Mouse (Mus musculus): Measurements from ENCODE around the gene Wnk4. TPM values are rescaled to one million over a fixed set of nuclear protein-coding genes. Genes with fewer than 3 reads are reported as not detected.
A peak's percentile ranks its signal among the peaks of the same experiment; 100 is the strongest.

The Wnk4 gene
- polyA plus RNA-seq, 2 experiments from 2014 or later = 0.58 to 1.0 TPM

DNA sequence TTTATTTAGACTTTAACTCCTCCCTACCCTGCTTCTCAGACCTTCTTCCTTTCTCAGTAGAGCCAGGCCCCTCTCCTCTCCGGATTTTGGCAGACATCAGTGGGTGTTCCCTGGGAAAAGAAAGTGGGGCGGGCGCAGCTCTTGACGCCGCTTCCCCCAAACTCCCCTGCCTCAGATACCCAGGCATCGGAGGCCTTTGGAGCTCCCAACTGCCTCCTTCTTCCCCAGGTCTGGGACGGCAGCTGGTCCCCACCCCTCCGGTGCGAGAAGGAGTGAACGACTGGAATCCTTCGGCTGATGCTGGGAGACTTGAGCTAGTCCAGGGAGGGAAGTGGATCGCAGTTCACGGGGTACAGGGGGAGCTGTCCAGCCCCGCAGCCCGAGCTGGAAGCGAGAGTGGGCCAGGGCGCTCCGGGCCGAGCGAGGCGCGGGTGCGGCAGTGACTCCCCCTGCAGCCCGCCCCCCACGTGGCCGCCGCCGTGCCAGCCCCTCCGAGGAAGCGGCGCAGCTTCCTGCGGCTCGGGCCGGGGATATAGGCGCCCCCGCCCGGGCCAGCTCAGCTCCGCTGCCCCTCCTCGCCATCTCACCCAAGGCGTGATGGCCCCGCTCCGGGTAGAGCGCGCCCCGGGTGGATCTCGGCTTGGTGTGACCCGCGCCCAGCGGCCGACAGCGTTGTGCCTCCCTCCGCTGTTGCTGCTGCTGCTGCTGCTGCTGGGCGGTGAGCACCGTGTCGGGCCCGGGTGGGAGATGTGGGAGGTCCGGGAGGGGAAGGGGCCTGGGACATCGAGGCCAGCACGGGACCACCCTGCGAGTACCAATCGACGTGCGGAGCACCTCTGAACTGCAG is 14.3 kb upstream of the Wnk4 start, which contains the start of gene Ramp2:
Gene Ramp2, plus strand, starts transcription at position 174 of the 847 bp plus-strand sequence.
- no peak for ATAC-seq

DNA sequence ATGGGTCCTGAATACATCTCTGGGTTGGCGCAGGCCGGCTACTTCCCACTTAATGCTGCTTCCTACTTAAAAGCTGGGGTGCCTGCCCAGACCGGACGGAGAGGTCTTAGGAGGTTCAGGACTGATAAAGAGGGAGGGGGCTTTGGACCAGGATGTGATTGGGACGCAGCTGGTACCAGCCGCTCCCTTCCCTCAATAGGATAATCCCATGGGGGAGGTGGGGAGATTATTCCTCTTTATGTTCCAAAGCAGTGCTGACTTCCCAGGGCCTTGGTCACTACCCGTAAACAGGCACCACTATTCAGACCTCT is 13.7 kb upstream of the Wnk4 start:
- ATAC-seq = no peak

DNA sequence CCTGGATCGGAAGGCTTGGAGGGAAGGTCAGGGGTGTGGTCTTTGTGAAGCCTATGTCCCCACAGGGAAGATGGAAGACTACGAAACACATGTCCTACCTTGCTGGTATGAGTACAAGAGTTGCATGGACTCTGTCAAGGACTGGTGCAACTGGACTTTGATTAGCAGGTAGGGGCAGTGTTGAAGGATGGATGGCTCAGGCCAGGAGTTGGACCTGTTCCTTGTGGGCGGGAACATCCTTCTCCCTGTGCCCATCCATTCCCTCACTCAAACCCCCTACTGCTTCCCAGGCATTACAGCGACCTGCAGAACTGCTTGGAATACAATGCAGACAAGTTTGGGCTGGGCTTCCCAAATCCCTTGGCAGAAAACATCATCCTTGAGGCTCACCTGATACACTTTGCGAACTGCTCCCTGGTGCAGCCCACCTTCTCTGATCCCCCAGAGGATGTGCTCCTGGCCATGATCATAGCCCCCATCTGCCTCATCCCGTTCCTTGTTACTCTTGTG is 12.8 kb upstream of the Wnk4 start:
- no peak for ATAC-seq

DNA sequence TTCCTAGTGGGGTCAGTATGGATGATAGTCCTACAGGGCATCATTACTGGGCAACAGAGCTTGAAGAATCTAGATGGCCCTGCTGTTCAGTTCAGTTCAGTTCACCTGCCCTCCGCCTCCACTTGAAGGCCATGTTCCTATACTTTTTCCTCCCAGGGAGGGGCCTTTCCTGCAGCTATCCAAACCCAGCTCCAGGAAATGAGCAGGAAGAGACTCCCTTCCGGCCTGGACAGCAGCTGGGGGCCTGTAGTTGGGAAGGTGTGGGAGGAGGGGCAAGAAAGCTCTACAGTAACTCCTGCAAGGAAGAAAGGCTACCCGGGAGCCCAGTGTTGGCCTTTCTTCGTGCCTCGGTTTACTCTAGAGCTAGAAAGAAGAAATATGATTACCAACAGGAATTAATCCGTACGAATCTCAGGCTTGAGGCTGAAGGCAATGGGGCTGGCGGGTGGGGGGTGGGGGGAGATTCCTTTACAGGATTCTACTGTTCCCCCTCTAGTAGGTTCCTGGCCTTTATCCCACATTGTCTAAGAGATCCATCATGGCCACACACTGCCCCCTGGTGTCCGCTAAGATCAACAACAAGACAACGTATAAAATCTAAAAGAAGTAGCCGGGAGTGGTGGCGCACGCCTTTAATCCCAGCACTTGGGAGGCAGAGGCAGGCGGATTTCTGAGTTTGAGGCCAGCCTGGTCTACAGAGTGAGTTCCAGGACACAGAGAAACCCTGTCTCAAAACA is 11.9 kb upstream of the Wnk4 start:
- no peak for ATAC-seq

DNA sequence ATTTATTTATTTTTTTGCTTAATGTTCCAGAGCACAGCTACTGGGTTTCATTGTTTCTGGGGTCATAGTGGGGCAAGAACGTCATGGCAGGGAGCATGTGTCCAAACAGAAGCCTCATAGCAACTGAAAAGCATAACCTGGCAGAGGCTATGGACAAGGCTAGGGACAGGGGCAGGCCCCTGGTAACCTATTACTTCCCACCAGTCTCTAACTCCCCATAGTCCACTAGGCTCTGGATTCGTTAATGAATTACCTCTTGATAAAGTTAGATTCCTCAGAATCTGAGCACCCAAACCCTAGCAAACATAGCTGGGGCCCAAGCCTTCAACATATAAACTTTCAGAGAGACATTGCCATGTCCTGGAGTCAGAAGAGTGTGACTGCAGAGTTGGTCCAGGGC is 9.3 kb upstream of the Wnk4 start:
- ATAC-seq = no peak

DNA sequence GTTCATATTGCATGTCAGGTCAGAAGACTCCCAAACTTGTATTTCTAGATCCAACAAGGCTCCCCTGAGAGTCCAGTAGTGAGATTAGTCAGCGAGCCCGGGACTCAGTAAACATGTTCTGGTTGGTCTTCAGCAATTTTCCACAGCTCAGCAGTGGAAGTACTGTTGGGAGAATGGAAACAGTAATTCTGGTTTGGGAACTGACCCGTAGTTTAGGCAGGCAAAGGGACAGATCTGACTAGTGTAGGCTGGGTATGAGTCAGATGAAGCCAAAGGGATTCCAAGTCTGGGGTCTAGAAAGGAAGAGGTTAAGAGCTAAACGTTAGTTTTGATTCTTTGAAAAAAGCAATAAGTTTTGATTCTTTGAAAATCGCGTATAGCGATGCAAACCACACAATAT is 7.4 kb upstream of the Wnk4 start:
- peak; percentile 30 for ATAC-seq

DNA sequence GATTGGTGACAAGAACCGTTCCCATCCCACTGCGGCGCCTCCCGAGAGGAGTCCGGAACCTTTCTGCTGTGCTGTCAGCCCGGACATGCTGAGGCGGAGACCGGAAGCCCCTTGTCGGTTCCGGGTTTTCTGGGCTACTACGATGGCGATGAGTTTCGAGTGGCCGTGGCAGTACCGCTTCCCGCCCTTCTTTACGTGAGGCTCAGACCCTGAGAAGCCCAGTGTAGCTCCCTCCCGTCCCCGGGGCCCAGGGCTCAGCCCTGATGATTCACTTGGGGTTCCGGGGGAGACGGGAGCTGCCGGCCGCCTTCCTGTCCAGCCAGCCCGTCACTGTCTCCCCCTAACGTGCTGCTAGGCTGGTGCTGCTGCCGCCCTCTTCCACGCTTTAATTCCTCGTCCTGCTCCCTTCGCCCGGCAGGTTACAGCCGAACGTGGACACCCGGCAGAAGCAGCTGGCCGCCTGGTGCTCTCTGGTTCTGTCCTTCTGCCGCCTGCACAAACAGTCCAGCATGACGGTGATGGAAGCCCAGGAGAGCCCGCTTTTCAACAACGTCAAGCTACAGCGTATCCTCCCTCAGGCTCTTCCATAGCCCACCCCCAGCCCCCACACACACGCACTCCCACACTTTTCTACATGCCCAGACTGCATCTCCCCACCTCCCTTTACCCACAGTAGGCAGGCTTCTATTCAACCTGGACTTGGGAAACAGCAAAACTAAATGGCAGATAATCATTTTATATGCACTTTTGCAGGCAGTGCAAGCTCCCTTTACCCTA is 6.6 kb upstream of the Wnk4 start, which contains the start of gene Vps25:
Gene Vps25, plus strand, starts transcription at position 95 of the 777 bp plus-strand sequence.
- peak; percentile 92 for ATAC-seq

DNA sequence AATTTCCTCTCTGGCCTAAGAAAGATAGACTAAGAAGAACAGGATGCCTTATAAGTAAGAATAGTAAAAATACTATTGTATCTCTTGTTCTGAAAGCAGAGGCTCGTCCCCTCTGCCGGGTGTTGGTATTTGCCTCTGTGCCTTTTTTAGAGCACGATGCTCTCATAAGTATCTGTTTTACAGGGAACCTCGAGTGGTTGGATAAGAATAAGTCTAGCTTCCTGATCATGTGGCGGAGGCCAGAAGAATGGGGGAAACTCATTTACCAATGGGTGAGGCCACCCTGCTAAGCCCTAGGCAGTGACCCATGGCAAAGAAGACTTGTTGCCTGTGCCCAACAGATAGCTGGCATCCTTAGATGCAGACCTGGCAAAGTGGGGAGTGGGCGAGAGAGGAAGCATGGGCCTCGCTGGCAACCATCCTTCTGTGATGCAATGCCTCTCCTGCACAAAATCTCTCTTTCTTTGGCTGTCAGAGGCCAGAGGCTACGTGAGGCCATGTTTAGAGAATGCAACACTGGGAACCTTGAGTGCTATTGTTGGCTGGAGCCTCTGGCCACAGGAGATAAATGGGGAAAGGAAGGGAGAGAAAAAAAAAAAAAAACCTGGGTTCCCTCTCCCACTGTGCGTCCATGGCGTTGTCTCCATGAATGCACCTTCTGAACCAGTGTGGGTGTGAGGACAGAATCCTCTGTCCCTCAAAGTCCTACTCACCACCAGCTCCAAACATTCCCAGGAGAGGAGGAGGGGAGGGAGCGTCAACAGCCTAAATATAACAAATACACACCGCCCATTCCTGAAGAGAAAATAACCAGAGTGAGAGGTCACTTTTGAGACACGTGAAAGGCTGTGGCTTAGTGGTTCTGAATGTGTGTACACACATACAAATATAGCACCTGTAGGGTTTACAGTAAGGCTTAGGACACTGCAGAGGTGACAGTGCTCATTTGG is 4.3 kb upstream of the Wnk4 start:
- no peak for ATAC-seq

DNA sequence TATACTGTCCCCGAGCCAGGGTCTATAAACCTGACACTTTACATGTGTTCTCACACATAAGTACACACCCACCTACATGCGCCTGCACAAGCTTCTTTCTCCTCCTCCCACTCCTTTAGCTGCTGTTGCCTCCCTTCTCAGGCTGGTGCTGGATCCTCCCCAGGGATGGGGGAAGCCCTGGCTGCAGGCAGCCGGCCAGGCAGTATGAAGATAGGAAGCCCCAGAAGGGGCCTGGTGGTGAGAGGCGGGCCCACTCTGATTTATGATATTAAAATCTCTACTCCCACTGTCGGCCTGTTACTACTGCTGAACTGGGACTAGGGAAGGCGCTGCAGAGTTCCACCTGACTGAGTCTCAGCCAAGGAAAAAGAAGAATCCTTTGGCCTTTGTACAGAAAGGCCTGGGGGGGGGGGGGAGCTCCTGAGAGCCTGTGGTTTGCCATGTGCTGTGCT is 1.1 kb upstream of the Wnk4 start:
- no peak for ATAC-seq

DNA sequence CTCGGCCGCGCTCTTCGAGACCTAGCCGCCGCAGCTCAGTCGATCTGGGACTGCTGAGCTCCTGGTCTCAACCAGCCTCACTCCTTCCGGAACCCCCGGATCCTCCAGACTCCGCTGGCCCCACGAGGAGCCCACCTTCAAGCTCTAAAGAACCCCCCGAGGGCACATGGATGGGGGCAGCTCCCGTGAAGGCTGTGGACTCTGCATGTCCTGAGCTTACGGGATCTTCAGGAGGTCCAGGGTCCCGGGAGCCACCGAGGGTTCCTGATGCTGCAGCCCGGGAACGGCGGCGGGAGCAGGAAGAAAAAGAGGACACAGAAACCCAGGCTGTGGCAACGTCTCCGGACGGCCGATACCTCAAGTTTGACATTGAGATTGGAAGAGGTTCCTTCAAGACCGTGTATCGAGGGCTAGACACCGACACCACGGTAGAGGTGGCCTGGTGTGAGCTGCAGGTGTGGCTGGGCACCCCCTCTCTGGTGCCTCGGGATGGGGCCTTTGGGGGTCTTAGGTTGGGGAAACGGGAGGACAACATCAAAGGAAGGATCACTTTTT is 536 bp downstream of the Wnk4 start:
- no peak for ATAC-seq

DNA sequence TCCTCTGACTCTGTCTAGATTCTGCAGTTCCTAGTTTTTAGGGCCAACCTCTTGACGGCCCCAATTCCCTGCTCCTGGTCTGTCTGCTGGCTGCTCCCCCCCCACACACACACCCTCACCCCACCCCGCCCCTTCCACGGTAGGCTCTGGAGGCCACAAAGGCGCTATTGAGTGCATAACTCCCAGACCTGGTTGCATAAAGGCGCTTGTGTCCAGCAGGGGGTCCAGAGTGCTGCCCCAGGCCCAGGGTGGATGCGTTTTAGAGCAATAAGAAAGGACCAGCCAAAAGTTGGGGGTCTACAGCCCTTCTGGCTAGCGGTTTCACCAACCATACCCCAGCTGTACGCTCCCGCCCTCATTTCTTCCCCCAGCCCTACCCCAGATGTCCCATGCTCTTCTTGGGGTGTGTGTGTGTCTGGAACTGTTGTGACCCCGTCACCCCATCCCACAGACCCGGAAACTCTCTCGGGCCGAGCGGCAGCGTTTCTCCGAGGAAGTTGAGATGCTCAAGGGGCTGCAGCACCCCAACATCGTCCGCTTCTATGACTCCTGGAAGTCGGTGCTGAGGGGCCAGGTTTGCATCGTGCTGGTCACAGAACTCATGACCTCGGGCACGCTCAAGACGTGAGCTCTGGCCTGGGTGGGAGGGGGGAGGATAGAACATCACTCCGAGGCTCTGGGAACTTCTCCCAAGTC is 2.1 kb downstream of the Wnk4 start:
- no peak for ATAC-seq

DNA sequence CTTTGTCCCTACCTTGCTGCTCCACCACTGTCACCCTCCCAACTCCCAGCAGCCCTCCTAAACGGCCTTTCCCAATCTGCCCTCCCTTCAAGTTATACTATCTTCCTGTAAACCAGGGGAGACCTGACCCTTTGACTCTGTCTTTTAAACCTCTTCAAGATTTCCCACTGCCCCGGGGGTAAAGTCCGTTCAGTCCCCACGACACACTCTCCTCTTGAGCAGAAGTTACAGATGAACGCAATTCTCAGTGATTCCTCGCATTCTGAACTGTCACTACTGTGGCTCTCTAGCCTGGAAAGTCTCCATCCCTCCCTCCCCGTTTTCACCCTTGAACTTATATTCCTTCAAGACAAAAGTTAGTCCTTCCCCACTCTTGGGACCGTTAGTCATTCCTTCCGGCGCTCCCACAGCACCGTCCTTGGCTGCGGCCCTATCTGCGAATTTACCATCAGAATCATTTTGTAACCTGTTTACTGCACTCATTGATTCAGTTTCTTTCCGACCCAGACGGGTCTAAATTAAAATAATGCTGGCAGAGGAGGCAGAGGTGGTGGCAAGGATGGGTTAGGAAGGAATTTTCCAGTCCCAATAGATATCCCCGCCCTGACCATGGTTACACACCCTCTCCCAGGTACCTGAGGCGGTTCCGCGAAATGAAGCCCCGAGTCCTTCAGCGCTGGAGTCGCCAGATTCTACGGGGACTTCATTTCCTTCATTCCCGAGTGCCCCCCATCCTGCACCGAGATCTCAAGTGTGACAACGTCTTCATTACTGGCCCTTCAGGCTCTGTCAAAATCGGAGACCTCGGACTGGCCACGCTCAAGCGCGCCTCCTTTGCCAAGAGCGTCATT is 3.0 kb downstream of the Wnk4 start:
- no peak for ATAC-seq

DNA sequence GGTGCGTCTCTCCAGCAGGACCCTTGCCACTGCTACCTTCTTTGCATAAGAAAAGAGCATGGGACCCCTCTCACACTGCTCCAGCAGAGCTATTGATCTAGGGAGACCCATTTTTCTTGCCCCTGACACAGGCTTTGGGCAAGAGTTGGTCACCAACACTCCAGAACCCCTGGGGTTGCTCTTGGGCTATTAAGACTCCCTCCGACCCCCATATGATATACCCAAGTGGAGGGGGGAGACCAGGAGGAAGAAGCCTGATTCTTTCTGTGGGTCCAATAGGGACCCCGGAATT is 3.6 kb downstream of the Wnk4 start:
- no peak for ATAC-seq

DNA sequence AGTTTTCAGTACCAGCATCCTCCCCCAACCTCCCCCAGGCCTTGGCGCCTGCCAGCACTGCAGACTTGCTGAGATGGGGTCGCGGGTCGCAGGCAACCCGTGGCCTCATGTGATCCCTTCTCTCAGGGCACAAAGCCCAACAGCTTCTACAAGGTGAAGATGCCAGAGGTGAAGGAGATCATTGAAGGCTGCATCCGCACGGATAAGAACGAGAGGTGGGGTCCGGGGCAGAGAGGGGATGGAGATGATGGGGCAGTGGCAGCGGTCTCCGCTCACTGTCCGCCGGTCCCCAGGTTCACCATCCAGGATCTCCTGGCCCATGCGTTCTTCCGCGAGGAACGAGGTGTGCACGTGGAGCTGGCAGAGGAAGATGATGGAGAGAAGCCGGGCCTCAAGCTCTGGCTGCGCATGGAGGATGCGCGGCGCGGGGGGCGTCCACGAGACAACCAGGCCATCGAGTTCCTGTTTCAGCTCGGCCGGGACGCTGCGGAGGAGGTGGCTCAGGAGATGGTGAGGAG is 4.6 kb downstream of the Wnk4 start:
- ATAC-seq = no peak

DNA sequence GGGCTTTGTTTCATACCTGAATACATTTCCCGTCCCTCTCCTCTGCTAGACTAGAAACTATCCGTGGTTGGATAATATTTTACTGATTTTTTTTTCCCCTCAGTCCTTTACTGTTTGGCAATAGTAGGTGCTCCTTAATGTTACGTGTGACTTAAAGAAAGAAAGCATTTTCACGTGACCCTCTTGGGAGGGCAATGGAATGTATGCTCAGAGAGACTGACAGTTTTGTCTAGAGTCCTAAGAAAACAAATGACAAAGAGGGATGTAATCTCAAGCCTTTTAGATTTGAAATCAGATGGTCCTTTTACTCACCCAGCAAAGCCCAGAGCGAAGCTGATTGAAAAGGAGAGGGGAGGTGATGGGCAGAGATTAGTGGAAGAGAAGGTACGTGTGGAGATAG is 5.5 kb downstream of the Wnk4 start:
- no peak for ATAC-seq

DNA sequence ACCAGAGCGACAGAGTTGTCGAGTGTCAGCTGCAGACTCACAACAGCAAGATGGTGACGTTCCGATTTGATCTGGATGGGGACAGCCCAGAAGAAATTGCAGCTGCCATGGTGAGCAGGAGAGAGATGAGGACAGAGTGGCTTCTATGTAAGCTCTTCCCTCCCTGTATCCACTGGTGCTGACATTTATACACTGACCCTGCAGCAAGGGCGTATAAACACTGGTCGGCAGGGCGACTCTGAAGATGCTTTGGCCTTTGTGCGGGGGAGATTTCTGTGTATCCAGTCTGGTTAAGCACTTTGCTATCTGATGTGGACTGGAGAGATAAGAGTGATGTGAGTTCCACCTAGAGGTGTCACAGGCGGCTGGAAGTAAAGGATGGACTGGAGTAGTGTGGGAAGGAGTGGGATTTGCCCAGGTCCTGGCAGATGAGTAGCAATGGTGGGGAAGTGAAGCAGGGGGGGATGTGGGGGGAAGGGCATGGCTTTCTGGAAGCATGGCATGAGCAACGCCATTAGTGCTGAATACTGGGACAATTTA is 9.3 kb downstream of the Wnk4 start:
- ATAC-seq = no peak

DNA sequence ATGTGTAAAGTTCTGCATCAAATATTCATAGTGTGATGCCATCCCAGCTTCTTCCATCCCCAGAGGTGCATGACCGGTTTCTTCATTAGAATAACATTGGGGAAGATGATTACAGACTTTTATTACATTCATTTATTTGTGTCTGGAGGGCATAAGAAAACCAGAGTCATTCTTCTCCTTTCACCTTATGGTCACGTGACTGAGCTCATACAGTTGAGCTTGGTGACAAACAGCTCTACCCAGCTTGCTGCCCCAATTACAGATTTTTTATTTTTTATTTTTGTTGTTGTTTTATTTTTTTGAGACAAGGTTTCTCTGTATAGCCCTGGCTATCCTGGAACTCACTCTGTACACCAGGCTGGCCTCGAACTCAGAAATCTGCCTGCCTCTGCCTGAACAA is 12.1 kb downstream of the Wnk4 start:
- no peak for ATAC-seq

DNA sequence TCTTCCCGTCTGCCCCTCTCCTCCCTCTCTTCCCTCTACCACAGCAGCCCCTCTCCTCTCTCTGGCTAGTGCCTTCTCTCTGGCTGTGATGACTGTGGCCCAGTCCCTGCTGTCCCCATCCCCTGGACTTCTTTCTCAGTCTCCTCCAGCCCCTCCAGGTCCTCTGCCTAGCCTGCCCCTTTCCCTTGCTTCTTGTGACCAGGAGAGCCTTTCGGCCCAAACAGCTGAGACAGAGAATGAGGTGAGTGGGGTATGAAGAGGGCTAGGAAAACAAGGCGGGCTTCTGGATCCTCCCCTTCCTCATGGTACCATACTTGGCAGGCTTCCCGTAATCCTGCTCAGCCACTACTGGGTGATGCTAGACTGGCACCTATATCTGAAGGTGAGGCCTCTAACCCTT is 14.9 kb downstream of the Wnk4 start:
- ATAC-seq = no peak

DNA sequence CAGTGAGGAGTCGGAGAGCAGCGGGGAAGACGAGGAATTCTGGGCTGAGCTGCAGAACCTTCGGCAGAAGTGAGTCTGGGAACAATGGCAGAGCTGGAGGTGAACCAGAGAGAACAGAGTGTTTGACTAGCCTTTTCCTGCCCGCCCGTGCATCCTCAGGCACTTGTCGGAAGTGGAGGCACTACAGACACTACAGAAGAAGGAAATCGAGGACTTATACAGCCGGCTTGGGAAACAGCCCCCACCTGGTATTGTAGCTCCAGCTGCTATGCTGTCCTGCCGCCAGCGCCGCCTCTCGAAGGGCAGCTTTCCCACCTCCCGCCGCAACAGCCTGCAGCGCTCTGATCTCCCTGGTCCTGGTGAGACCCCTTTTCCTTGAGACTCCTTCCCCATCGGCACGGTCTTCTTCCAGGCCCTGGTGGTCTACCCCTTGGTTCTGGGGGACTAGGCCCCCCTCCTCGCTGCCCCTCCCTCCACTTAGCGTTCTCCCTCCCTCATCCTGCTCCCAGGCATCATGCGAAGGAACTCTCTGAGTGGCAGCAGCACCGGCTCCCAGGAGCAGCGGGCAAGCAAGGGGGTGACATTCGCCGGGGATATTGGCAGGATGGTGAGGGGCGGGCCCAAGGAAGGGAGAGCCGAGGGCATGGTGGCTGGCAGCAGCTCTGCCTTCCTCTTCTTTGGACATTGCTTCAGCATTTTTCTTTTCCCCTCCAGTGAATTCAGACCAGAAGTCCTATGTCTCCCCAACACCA is 16.1 kb downstream of the Wnk4 start:
- no peak for ATAC-seq
